Mouse (Mus musculus) layer of hippocampus, adult 9-10 months (tissue): Measurements from ENCODE around the gene Gm20388.

Source experiments
- DNase-seq: peaks from one replicate; pipeline ENCODE4 v3.0.0; 2022; ENCODE audit warnings: low spot score

Gene Gm20388

DNA sequence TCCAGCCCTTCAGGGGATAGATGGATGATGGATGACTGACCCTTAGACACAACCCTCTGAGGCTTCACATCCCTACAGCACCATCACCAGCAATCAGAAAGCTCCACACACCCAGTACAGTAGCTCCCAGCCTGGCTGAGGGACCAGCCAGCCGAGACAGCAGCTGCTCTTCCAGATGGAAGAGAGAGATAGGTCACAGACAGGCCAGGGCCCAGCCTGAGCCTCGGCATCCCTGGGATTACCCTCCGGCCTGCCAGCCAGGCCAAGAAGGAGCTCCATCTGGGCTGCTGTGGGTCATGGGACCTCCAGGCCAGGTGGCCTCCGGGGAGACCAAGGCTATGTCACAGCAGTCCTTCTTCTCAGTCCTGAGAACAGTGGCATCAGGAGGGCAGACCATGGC is 2332.7 kb downstream of the Gm20388 start:
- DNase-seq: no peak

DNA sequence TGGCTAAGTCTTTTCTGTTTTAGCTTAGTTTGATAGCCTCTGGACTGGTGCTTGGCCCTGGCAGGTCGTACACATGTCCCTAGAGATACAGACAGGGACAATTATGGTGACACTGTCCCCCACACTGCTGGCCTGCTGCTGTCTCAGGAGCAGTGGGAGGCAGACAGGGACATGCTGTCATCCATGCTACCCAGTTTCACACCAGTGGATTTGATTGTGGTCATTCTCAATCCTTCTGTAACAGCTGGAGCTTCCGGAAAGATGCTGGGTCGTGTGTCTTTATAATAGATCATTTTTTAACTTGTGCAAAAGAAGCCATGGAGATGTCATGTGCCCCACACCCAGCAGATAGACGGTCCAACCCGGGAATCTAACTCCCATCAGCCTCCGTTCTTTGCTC is 2334.5 kb downstream of the Gm20388 start:
- no peak for DNase-seq

DNA sequence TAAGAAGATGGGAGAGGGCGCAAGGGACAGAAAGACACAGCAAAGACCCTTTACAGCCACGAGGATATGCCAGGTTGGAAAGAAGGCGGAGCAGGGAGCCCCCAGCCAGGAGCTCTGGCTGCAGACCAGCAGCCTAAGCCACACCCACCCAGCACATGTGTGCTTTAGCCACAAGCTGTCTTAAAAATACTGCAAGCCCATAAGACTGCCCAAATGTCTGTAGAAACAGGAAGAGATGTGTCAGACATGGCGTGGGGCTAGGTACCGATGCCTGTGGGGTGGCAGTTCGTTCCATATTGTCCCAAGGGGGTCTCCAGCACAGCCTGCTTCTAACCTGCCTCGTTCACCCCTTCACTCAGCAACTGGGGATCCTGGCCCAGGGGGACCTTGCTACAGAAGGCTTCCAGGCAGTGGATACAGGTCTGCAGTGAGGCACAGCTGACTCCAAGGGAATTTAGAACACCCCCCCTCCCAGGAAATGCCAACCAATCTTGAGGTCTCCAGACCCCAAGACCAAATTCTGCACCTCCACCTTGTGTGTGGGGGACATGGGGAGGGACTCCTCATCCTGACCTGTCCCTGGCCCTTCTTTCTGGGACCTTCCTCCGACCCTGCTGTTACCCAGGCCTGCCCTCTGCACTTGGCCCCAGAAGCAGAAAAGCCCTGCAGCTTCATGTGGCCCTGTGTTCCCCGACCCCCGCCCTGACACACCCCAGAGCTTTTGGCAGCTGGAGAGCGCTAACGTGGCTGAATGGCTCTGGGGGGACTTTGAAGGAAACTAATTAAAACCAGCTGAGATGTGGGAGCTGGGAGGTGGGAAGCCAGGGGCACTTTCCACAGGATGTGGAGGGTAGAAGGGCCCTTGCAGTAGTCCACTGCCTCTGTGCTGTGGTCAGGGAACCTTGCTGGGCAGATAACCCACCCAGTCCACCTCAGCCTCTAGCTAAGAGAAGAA is 2335.9 kb downstream of the Gm20388 start:
- DNase-seq: no peak

DNA sequence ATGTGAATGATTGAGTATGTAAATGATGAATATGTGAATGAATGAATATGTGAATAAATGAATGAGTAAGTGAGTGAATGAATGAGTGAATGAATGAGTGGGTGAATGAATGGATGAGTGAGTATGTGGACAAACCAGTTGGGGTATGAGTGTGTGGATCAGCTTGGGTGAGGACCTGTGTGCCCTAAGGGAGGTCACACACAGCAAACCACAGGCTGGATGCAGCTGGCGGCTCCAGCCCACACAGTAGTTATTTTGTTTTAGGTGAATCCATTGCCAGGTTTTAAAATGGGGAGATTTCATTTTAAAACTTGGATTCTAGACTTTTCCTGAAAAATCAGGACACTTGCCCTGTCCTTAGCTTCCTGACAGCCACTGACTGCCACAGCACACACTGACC is 2341.1 kb downstream of the Gm20388 start:
- no peak for DNase-seq

DNA sequence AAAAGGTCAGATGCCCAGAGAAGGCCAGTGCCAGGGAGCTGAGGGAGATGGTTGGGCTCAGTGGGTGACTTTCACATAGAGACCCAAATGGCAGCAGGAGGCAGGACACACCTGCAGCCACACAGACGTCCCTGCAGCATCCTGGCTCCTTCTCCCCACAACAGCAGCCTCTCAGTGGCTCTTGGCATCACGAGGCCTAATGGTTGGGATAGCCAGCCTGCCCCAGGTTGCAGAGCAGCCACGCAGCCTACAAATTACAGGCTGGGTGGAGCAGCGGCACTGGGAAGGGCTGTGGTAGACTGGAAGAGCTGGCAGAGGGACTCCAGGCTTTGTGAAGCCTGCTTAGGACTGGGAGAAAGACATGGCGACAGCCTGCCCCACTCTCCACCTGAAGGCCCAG is 2341.7 kb downstream of the Gm20388 start:
- DNase-seq: no peak

DNA sequence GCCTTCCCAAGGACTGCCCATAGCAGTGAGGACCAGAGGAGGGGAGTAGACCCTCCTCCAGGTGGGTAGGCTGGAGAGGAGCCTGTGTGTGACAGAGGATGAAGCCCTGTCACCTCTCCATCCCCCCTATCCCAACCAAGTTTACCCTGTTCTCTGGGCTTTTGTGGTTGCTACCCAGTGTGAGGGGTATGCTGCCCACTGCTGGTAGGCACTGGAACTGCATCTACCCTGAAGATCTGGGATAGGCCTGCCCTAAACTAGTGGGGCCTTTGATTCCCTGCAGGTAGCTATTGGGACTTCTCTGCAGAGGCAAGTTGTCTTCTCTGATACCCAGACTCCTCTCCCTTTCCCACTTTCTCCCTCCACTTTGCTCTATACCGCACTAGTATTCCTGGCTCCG is 2348.7 kb downstream of the Gm20388 start:
- DNase-seq: no peak

DNA sequence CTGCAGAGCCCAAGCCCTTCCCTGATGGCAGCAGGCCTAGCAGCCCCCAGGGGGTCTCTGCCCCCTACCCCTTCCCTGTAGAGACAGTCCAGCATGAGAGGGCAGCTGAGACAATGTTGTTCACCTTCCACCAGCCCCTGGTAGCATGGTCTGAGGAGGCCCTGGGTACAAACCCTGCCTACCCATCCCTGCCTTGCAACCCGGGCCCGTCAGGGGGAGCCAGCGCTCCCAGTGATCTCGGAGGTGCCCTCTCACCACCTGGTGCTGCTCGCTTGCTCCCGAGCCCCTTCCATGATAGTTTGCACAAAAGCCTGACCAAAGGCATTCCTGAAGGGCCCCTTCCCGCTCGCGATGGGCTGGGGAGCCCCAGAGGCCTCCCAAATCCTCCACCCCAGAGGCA is 2350.1 kb downstream of the Gm20388 start:
- DNase-seq: no peak

DNA sequence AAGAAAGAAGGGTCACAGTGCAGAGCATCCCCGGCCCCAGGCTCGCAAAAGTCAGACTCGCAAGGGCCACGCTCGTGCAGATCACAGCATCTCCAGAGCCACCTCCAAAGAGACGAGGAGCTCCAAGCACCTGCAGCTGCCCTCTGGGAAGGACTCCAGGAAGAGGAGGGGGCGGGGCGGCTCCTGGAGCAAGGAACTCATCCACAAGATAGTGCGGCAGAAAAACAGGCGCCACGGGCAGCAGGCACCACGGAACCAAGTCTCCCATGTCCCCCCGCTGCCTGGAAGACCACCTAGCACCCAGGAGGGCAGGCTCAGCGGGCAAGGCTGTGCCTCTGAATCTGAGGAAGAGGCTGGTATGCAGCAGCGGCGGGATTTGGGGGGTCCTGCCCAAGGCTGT is 2352.2 kb downstream of the Gm20388 start:
- DNase-seq: no peak

DNA sequence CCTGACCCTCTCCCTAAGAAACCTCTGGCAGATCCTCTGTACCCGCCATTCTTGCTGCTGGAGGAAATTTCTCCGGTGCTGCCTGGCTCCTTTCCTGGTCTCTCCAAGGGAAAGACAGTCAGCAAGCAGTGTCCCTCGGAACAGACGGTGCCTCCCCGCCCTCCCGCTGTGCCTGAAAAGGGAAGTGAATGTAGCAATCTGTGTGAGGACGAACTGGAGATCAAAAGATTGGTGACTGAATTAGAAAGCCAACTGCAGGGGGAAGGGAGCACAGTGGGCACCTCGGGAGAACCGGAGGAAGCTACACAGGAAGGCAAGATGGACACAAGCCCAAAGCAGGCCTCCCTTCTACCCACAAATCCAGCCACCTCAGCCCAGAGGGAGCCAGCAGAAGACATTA is 2353.6 kb downstream of the Gm20388 start:
- DNase-seq: no peak

DNA sequence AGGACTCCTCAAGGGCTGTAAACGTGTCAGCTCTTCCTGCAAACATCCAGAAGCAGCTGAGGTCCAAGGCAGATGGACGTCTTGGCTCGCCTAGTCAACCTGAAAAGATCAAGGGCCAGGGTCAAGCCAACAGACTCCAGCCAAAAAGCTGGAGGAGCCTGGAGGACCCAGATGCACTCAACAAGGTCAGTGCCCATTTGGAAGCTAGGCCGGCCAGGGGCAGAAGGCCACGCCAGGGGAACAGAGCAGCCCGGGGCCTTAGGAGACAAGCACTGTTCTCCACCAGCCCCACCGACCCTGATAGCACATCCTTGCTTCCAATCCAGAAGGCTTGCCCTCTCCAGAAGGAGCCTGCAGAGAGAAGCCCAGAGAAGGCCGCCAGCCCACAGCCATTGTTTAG is 2354.9 kb downstream of the Gm20388 start:
- no peak for DNase-seq

DNA sequence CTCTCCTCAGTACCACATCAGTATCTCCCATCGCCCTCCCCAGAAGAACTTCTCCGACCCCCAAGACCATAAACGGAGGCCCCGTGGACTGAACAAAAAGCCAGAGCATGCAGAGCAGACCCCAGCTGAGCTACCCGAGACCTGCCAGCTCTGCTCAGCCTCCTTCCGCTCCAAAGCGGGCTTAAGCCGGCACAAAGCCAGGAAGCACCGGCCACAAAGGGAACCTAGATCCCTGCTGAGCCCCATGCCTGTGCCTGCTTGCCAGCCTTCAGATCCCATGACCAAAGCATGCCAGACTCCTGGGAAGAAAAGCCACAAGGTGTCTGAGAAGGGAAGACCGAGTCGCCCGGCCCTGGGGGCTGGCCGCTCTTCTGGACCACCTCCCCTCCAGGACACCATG is 2356.2 kb downstream of the Gm20388 start:
- no peak for DNase-seq

DNA sequence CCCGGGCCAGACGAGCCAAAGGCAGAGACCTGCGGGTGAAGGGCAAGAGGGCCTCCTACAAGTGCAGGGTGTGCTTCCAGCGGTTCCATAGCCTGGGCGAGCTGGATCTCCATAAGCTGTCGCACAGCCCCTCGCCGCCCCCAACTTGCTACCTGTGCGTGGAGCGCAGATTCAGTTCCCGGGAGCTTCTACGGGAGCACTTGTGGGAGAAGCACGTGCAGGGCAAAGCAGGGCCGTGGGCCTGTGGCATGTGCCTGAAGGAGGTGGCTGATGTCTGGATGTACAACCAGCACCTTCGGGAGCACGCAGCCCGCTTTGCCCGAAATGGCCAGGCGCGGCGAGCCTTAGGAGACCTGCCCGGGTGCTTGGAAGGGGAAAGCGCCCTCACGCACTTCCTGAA is 2358.2 kb downstream of the Gm20388 start:
- no peak for DNase-seq

DNA sequence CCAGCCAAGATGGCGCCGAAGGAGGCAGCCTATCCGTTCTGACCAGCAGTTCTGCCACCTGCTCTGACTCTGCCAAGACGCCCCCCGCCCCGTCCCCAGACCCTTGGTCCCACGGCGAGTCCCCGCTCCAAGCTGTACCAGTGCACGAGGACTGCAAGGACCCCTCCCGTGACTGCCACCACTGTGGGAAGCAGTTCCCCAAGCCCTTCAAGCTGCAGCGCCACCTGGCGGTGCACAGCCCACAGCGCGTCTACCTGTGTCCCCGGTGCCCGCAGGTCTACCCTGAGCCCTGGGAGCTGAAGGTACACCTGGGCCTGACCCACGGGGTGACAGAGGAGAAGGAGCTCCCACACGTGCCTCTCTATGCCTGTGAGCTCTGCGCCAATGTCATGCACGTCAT is 2358.8 kb downstream of the Gm20388 start:
- DNase-seq: no peak

DNA sequence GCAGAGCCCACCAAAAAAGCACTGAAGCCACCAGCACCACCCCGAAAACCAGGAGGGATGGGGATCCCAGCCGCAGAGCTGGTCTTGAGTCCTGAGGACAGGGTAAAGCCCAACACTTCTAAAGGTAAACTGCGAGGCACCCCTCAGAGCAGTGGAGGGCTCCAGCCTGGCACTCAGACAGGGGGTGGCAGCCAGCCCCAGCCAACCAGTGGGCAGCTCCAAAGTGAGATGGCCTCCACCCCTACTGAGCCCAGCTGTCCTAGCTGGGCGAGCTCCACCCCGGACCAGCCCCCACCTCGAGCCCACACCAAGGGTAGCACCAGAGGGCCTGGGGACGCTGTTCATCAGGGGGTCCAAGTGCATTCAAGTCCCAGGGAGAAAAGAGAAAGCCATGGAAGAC is 2359.9 kb downstream of the Gm20388 start:
- DNase-seq: no peak

DNA sequence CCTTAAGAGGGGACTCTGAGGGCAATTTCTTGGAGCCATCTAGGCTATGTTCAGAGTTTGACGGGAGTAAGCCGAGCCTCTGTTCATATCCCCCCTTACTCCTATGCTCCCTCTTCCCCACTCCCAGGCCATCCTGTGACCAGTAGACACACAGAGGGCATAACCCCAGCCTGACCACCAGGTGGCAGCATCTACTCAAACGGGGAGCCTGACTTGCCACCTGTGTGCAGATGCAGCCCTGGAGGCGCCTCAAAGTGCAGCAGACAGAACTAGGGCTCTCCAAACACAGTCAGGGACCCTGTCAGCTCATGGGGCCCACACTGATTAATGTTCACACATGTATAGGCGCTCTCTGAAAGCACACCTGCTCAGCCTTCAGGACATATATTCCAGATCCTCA is 2362.5 kb downstream of the Gm20388 start:
- no peak for DNase-seq

DNA sequence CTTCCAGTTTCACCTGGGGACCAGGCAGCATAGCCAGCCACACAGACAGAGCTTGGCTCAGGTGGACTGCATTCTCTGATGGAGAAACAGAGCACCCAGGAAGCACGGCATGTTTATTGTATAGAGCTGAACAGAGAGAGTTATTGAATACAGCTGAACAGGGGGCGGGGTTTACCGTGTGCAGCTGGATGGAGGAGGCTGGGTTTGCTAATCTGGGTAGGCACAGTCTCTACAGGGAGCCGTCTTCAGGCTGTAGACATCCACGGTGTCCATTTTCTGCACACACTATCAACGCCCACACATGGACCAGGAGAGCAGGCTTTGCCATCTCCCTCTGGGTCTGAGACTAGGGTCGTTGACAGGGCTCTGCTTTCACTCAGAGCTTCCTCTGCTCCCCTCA is 2363.2 kb downstream of the Gm20388 start:
- DNase-seq: no peak

DNA sequence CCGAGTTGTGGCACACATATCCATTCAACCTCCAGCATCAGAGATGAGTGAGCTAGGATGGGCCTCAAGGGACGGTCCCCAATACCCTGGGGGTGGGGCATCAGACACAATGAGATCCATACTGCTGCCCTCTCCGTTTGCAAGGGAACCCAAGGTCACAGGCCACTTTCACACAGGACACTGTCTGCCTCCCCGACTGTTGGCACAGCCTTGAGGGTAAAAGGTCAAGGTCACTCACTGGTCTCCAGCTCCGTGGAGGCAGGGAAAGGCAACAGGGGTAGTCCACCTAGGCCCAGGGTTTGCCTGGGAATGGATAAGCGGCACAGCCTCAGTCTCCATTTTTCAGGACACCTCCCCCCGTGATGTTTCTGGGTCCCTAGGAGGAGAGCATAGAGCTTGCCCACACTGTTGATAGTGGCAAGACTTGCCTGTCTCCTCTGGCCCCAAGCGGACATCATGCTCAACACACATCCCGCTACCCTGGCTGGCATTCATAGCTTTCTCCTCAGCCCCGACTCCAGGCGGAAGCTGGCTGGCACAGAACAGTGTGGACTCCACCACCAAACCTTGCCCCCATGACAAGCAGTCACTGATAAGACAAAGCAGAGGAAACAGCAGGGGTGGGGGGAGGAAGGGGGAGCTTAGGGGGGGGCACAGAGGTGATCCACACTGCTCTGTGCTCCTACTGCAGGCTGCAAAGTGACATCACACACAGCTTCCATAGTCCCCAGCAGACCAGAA is 2364.2 kb downstream of the Gm20388 start:
- DNase-seq: no peak

DNA sequence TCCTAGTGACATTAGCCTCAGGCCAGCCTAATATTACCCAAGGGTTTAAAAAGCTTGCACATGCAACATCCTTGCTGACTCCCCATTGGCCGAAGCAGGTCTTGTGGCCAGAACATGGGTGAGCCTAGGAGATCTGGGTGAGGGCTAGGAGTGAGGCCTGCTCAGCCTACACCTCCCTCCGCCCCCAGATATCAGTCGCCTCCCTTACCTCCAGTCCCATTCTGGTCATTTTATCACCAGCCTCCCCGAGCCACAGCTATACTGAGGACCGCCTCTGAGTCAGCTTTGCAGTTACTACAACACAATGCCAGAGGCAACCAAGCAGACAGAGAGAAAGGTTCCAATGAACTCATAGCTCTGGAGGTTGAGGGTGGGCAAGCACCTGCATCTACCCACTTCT is 2365.7 kb downstream of the Gm20388 start:
- DNase-seq: no peak

DNA sequence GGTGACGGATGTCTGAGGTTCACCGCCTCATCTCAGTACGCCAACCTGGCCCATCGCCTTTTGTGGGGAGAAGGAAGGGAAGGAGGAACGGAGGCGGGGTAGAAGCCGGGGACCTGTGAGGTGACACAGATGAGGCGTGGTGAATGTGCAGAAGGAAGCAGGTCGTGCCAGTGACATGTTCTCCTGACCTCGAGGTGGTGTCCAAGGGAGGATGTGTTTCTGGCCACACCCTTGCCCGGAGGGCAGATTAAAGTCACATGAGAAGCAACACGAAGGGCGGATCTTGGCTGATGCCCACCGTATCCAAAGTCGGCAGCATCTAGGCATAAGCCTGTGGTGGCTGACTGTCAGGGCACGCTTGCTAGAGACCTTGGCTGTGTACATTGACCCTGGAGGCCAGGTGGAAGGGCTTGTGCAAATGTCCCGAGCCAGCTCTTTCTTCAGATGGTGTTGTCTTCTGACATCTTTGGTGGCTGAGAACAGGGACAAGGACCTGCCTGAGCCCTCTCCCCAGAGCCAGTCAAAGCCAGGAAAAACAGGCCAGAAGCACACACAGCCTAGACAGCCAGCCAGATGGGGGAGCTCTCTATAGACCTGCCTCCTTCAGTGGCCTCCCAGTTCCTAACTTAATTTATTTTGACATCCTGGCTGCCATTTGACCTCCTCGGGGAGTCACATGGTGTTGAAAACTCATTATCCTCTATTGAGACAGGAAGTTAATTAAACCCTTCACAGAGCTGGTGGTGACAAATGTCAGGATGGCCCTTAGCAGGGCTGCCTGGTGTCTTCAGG is 2366.8 kb downstream of the Gm20388 start:
- no peak for DNase-seq

DNA sequence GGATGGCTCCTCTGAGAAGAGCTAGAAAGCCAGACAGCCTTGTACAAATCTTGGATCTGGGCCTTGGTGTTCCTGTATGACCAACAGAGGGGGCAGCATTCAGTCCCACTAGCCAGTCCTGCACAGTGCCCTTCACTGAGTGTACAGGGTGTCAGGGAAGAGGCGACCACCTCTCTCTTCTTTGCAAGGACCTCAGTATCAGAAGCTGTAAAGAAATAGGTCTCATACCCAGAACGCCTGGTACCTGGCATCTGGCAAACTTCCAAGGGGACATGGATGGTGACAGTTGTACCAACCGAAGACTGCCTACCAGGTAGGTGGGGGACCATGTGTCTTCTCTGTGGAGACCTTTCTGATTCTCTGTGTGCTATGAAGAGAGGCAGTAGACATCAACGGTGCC is 2369.5 kb downstream of the Gm20388 start:
- no peak for DNase-seq

DNA sequence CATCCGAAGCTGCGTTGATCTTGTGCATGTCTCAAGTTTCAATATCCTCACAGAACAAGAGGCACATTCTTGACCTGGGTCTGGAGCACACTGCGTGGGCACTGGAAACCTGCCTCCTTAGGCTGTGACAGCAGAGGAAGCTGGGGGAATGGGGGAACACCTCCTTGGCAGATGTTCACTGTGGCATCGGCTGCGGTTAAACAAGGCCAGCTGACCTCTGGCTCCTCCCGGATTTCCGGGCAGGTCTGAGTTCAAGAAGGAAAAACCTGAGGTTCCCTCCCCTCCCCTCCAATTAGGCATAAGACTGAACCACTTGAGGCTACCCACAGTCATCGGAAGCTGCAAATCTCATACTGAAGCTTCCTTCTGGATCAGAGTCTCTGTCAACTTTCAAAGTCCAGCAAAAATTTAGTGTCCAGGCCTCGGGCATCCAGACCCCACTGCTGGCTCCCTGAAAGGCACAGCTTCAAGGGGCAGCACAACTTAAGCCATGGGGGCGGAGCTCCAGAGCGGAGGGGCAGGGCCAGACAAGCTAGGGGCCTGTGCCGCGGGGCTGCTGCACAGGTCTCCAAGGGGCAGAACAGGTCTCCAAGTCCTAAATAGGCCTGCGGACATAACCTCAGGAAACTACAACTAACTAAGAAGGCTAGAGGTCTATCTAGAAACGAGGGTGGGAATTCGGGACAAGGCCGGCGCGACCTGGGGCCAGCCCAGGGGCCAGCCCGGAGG is 2370.1 kb downstream of the Gm20388 start:
- no peak for DNase-seq
